Mouse (Mus musculus) MEL (cell line): ENCODE measurements around the gene Rnf19b. TPM values are rescaled to one million over a fixed set of nuclear protein-coding genes. Genes with fewer than 3 reads are reported as not detected.
A peak's percentile ranks its signal among the peaks of the same experiment; 100 is the strongest.

Source experiments
- DNase-seq: peaks from one replicate; pipeline ENCODE4 v3.0.0; 2011; ENCODE audit warnings: low read depth, low spot score
- H3K27ac ChIP-seq: 2 replicates; pipeline ENCODE4 v1.5.1; 2012; ENCODE audit warnings: low read depth, mild to moderate bottlenecking, control low read depth, low read length, moderate library complexity; ENCODE audit not compliant: control insufficient read depth
- H3K27me3 ChIP-seq, 2 experiments: fragments of 150-350 bp in 1 of 2; sonication (generic) in 1 of 2; 2 replicates each; pipeline ENCODE4 v1.6.1; 2012; ENCODE audit warnings: low read length in 2 of 2, mild to moderate bottlenecking in 2 of 2, improper control_type of control experiment in 1 of 2, moderate library complexity in 1 of 2; ENCODE audit not compliant: insufficient read depth in 2 of 2, control insufficient read depth in 1 of 2
- H3K36me3 ChIP-seq, 2 experiments: 2 replicates each; pipeline ENCODE4 v1.6.1; 2012 to 2014; ENCODE audit warnings: low read length in 2 of 2, improper control_type of control experiment in 1 of 2, inconsistent platforms in 1 of 2, mild to moderate bottlenecking in 1 of 2; ENCODE audit not compliant: insufficient read depth in 2 of 2, control insufficient read depth in 1 of 2
- H3K4me1 ChIP-seq, 2 experiments: fragments of 150-350 bp in 1 of 2; sonication (generic) in 1 of 2; 2 replicates each; pipeline ENCODE4 v1.6.1; 2012; ENCODE audit warnings: low read length in 2 of 2, improper control_type of control experiment in 1 of 2, mild to moderate bottlenecking in 1 of 2; ENCODE audit not compliant: insufficient read depth in 2 of 2, control insufficient read depth in 1 of 2
- H3K4me3 ChIP-seq, 2 experiments: fragments of 150-350 bp in 1 of 2; sonication (generic) in 1 of 2; 2 replicates each; pipeline ENCODE4 v1.5.1; 2012; ENCODE audit warnings: low read depth in 2 of 2, low read length in 2 of 2, mild to moderate bottlenecking in 2 of 2, moderate library complexity in 2 of 2, control low read depth in 1 of 2, improper control_type of control experiment in 1 of 2; ENCODE audit not compliant: control insufficient read depth in 1 of 2, insufficient read depth in 1 of 2
- H3K79me2 ChIP-seq: 2 replicates; pipeline ENCODE4 v1.6.1; 2012; ENCODE audit warnings: mild to moderate bottlenecking, low read length, moderate library complexity; ENCODE audit not compliant: control insufficient read depth, poor library complexity, insufficient read depth
- H3K9ac ChIP-seq: 2 replicates; pipeline ENCODE4 v1.6.1; 2012; ENCODE audit warnings: low read depth, mild to moderate bottlenecking, control low read depth, low read length, moderate library complexity; ENCODE audit not compliant: control insufficient read depth, poor library complexity, severe bottlenecking
- H3K9me3 ChIP-seq: fragments of 150-350 bp; sonication (generic); replicated peaks from 2 replicates; pipeline ENCODE4 v1.6.1; 2012; ENCODE audit warnings: mild to moderate bottlenecking, low read length, improper control_type of control experiment, moderate library complexity; ENCODE audit not compliant: insufficient read depth
- BHLHE40 ChIP-seq: IDR thresholded peaks from 2 replicates; pipeline ENCODE4 v1.6.1; 2012; ENCODE audit warnings: low read depth, mild to moderate bottlenecking, inconsistent platforms, low read length, improper control_type of control experiment, borderline replicate concordance
- CHD2 ChIP-seq: IDR thresholded peaks from 2 replicates; pipeline ENCODE4 v1.6.1; 2011; ENCODE audit warnings: low read length, improper control_type of control experiment
- EP300 ChIP-seq, 2 experiments: IDR thresholded peaks; 2 replicates each; pipeline ENCODE4 v1.6.1; 2011; ENCODE audit warnings: improper control_type of control experiment in 2 of 2, low read length in 2 of 2, low read depth in 1 of 2, mild to moderate bottlenecking in 1 of 2
- GABPA ChIP-seq: IDR thresholded peaks from 2 replicates; pipeline ENCODE4 v1.6.1; 2012; ENCODE audit warnings: low read depth, mild to moderate bottlenecking, inconsistent platforms, low read length, improper control_type of control experiment, moderate library complexity
- GATA1 ChIP-seq: IDR thresholded peaks from 2 replicates; pipeline ENCODE4 v1.6.1; 2011; ENCODE audit warnings: low read depth, low read length, improper control_type of control experiment
- MAZ ChIP-seq: IDR thresholded peaks from 2 replicates; pipeline ENCODE4 v1.6.1; 2012; ENCODE audit warnings: low read depth, mild to moderate bottlenecking, inconsistent platforms, low read length, improper control_type of control experiment
- RCOR1 ChIP-seq: IDR thresholded peaks from 2 replicates; pipeline ENCODE4 v1.6.1; 2012; ENCODE audit warnings: low read depth, mild to moderate bottlenecking, inconsistent platforms, low read length, improper control_type of control experiment
- SMC3 ChIP-seq: IDR thresholded peaks from 2 replicates; pipeline ENCODE4 v1.6.1; 2011; ENCODE audit warnings: low read depth, low read length, improper control_type of control experiment
- TAL1 ChIP-seq: IDR thresholded peaks from 2 replicates; pipeline ENCODE4 v1.6.1; 2012; ENCODE audit warnings: mild to moderate bottlenecking, inconsistent platforms, low read length, moderate library complexity, mixed read lengths
- TBP ChIP-seq: IDR thresholded peaks from 2 replicates; pipeline ENCODE4 v1.8.0; 2011; ENCODE audit warnings: low read depth, low read length, improper control_type of control experiment
- ZKSCAN1 ChIP-seq: IDR thresholded peaks from 2 replicates; pipeline ENCODE4 v1.6.1; 2012; ENCODE audit warnings: low read depth, mild to moderate bottlenecking, inconsistent platforms, low read length, improper control_type of control experiment, moderate library complexity
- polyA plus RNA-seq, 2 experiments: library from polyadenylated mRNA; stranded (reverse) in 1 of 2; unstranded in 1 of 2; fragments of >175 nt in 1 of 2; fragments of >200 nt in 1 of 2; gene quantifications; 2 replicates each; pipeline versions ENCODE4 v1.2.1 to v1.2.4; 2012; ENCODE audit warnings: low replicate concordance in 2 of 2, low read depth in 1 of 2; ENCODE audit not compliant: insufficient read length in 2 of 2, insufficient read depth in 1 of 2, missing spikeins in 1 of 2
- total RNA-seq: library from RNA; depleted of rRNA; stranded (reverse); fragments of 300-350 nt; gene quantifications from 2 replicates; pipeline ENCODE4 v1.2.3, GENCODE M21; 2012

Rnf19b gene
- total and polyA plus RNA-seq, 3 experiments, result 26.3 to 30.0 TPM; not detected in 1

- Histone ChIP-seq H3K27me3 (no peaks in the 10 kb centered on the region; a peak in 1 of 4 replicates), H3K79me2 (no peaks in the 10 kb centered on the region), H3K9me3 (no peaks in the 10 kb centered on the region), H3K27ac (no peak overlapping the region), H3K4me1 (peaks cover 11 to 33% of the 10 kb centered on the region in 2 experiments), H3K9ac (no peak overlapping the region), H3K36me3 (peaks cover 0 to 31% of the 10 kb centered on the region in 2 experiments; a peak in 2 of 4 replicates), H3K4me3 (no peak overlapping the region)
- no peak for TF ChIP-seq MAZ
- TF ChIP-seq ZKSCAN1, result peak; percentile 88
- no peak for DNase-seq
These were observed 7.7 kb upstream of the Rnf19b start for GRCm38 (mm10) chr4:129050365-129050764.

DNA sequence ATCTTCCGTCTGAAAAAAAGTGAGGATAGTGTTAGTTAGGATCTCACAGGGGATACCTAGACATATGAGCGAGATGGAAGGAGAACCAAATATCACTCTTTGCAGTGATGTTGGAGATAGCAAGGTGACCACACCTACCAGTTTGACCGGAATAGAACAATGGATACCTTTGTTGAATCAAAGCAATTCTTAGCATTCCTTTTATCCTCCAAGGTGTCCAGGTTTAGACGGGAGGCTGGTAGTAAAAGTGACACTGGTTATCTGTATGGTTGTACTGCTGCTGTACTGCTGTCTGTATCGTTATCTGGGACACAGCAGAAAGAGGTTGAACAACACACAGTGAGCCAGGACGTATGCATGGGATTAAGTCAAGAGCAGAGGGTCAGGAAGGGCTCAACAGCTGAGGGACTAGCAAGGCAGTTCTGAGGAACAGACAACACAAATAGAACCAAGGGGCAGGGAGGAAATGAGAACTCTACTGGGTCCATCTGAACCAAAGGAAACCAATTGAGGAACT, 7.1 kb upstream of the Rnf19b start:
- no peak for TF ChIP-seq SMC3
- TF ChIP-seq TBP, result no peak
- peak; percentile 52 for TF ChIP-seq GATA1
- 0 out of 4 replicates have a peak, but pooled peaks of 1 of the 2 experiments have one; percentile 20 for TF ChIP-seq EP300 (IDR thresholded peaks at IDR 0.05; ENCODE audit: low read depth in 1 of 2, low read length in 2 of 2)
- TF ChIP-seq TAL1, result peak; percentile 54
- Histone ChIP-seq H3K9me3 (no peaks in the 10 kb centered on the region), H3K9ac (no peak overlapping the region), H3K4me3 (no peak overlapping the region), H3K27ac (no peak overlapping the region), H3K79me2 (no peaks in the 10 kb centered on the region), H3K36me3 (peaks cover 0 to 31% of the 10 kb centered on the region in 2 experiments; a peak in 2 of 4 replicates), H3K4me1 (peaks cover 11 to 33% of the 10 kb centered on the region in 2 experiments), H3K27me3 (no peaks in the 10 kb centered on the region; a peak in 1 of 4 replicates)
- no peak for DNase-seq

- DNase-seq, result no peak
- peaks cover 0 to 31% of the 10 kb centered on the region in 2 experiments; a peak in 2 of 4 replicates for H3K36me3 ChIP-seq
- peaks cover 11 to 33% of the 10 kb centered on the region in 2 experiments for H3K4me1 ChIP-seq
- H3K27ac ChIP-seq, result no peak overlapping the region
- H3K27me3 ChIP-seq, result no peaks in the 10 kb centered on the region
- no peak for TF ChIP-seq BHLHE40
- TF ChIP-seq TBP, result no peak
- TF ChIP-seq GABPA, result no peak
- TF ChIP-seq EP300 (IDR thresholded peaks at IDR 0.05; ENCODE audit: low read depth in 1 of 2, low read length in 2 of 2), result peak in 1 of 2 experiments; percentile 23; a peak in 1 of 4 replicates
- TF ChIP-seq RCOR1, result no peak
- TF ChIP-seq CHD2, result peak; percentile 38
- TF ChIP-seq, all 39 proteins: peak for 2
- no peaks in the 10 kb centered on the region for H3K9me3 ChIP-seq
- no peaks in the 10 kb centered on the region for H3K79me2 ChIP-seq
- H3K4me3 ChIP-seq, result no peak overlapping the region
- H3K9ac ChIP-seq, result no peak overlapping the region
These were observed 6.4 kb upstream of the Rnf19b start for GRCm38 (mm10) chr4:129051461-129052183.
